Mouse (Mus musculus) right cerebral cortex, postnatal 36 days (tissue): ENCODE results near the gene Pank3.
A peak's percentile ranks its signal among the peaks of the same experiment; 100 is the strongest.

Experiments used
- DNase-seq, 2 experiments: peaks; one replicate each; pipeline ENCODE4 v3.0.0; 2022; ENCODE audit warnings: low spot score in 2 of 2, mixed read lengths in 1 of 2

The Pank3 gene

GRCm38 (mm10) chr11:35769188-35769745 lies at the start of gene Pank3:
Gene Pank3 (plus strand): TSS chr11:35769484.
- DNase-seq: peak; percentile 98 to 99

- DNase-seq: no peak
Measured at GRCm38 (mm10) chr11:35723876-35724275, 45.4 kb upstream of the Pank3 start.

- no peak for DNase-seq
Measured at GRCm38 (mm10) chr11:35726341-35726846, 42.9 kb upstream of the Pank3 start.

- DNase-seq: no peak
Measured at GRCm38 (mm10) chr11:35728200-35728599, 41.1 kb upstream of the Pank3 start.

GRCm38 (mm10) chr11:35729186-35729585 lies 40.1 kb upstream of the Pank3 start:
- no peak for DNase-seq

- no peak for DNase-seq
Measured at GRCm38 (mm10) chr11:35732366-35732765, 36.9 kb upstream of the Pank3 start.

GRCm38 (mm10) chr11:35736817-35737216 lies 32.5 kb upstream of the Pank3 start:
- DNase-seq: no peak

GRCm38 (mm10) chr11:35737262-35737661 lies 32.0 kb upstream of the Pank3 start:
- no peak for DNase-seq

GRCm38 (mm10) chr11:35738102-35738501 lies 31.2 kb upstream of the Pank3 start:
- no peak for DNase-seq

GRCm38 (mm10) chr11:35743586-35743985 lies 25.7 kb upstream of the Pank3 start:
- no peak for DNase-seq

GRCm38 (mm10) chr11:35744571-35744970 lies 24.7 kb upstream of the Pank3 start:
- DNase-seq: no peak

GRCm38 (mm10) chr11:35750578-35750977 lies 18.7 kb upstream of the Pank3 start:
- no peak for DNase-seq

GRCm38 (mm10) chr11:35754906-35755418 lies 14.3 kb upstream of the Pank3 start:
- DNase-seq: no peak

GRCm38 (mm10) chr11:35755546-35755945 lies 13.7 kb upstream of the Pank3 start:
- no peak for DNase-seq

- DNase-seq: no peak
Measured at GRCm38 (mm10) chr11:35756411-35757303, 12.6 kb upstream of the Pank3 start.

- no peak for DNase-seq
Measured at GRCm38 (mm10) chr11:35760001-35760626, 9.2 kb upstream of the Pank3 start.

GRCm38 (mm10) chr11:35760627-35761003 lies 8.7 kb upstream of the Pank3 start:
- DNase-seq: no peak

- DNase-seq: no peak
Measured at GRCm38 (mm10) chr11:35766845-35767244, 2.4 kb upstream of the Pank3 start.

- DNase-seq: peak; percentile 44 to 53
Measured at GRCm38 (mm10) chr11:35769746-35770437, 608 bp downstream of the Pank3 start.

GRCm38 (mm10) chr11:35770741-35771504 lies 1.6 kb downstream of the Pank3 start:
- DNase-seq: no peak

- no peak for DNase-seq
Measured at GRCm38 (mm10) chr11:35775606-35776005, 6.3 kb downstream of the Pank3 start.
